Mouse (Mus musculus) lung, postnatal 0 days (tissue): ENCODE measurements around the gene Stra6l. TPM values are rescaled to one million over a fixed set of nuclear protein-coding genes. Genes with fewer than 3 reads are reported as not detected.
A peak's percentile ranks its signal among the peaks of the same experiment; 100 is the strongest.

Source experiments
- ATAC-seq: fragments of 200-750 bp; cut with Nextera tagmentation; 2 replicates; pipeline ENCODE4 v1.8.0; 2017; ENCODE audit warnings: moderate library complexity
- DNase-seq: peaks from one replicate; pipeline ENCODE4 v3.0.0-alpha.2; 2016; ENCODE audit warnings: low spot score
- H3K27ac ChIP-seq: fragments of 300-500 bp; sonication (generic); 2 replicates; pipeline ENCODE4 v1.5.1; 2014; ENCODE audit warnings: antibody characterized with exemption, mild to moderate bottlenecking, low read length, mixed read lengths
- H3K27me3 ChIP-seq: fragments of 300-500 bp; sonication (generic); replicated peaks from 2 replicates; pipeline ENCODE4 v1.6.1; 2014; ENCODE audit warnings: low read length, mixed read lengths; ENCODE audit not compliant: insufficient read depth
- H3K36me3 ChIP-seq: fragments of 300-500 bp; sonication (generic); 2 replicates; pipeline ENCODE4 v1.6.1; 2014; ENCODE audit warnings: low read length, mixed read lengths; ENCODE audit not compliant: insufficient read depth
- H3K4me1 ChIP-seq: fragments of 300-500 bp; sonication (generic); 2 replicates; pipeline ENCODE4 v1.6.1; 2014; ENCODE audit warnings: antibody characterized with exemption, low read depth, low read length, mixed read lengths; ENCODE audit not compliant: insufficient read depth
- H3K4me2 ChIP-seq: fragments of 300-500 bp; sonication (generic); replicated peaks from 2 replicates; pipeline ENCODE4 v1.6.1; 2014; ENCODE audit warnings: low read depth, mild to moderate bottlenecking, low read length, moderate library complexity, mixed read lengths
- H3K4me3 ChIP-seq: fragments of 300-500 bp; sonication (generic); 2 replicates; pipeline ENCODE4 v1.5.1; 2014; ENCODE audit warnings: low read depth, low read length
- H3K9ac ChIP-seq: fragments of 300-500 bp; sonication (generic); replicated peaks from 2 replicates; pipeline ENCODE4 v1.6.1; 2014; ENCODE audit warnings: low read depth, mild to moderate bottlenecking
- H3K9me3 ChIP-seq: fragments of 300-500 bp; sonication (generic); 2 replicates; pipeline ENCODE4 v1.6.1; 2016; ENCODE audit warnings: low read length, mixed read lengths
- CTCF ChIP-seq: IDR thresholded peaks from 2 replicates; pipeline ENCODE4 v1.5.1; 2016; ENCODE audit warnings: antibody characterized with exemption, mild to moderate bottlenecking
- EP300 ChIP-seq: IDR thresholded peaks from 2 replicates; pipeline ENCODE4 v1.6.1; 2016; ENCODE audit warnings: antibody characterized with exemption, mild to moderate bottlenecking, control low read depth
- WGBS: fragments of 180-500 bp; shearing (Covaris S2); extraction: QIAGEN DNeasy Blood & Tissue Kit; methylation state at CpG from one replicate; pipeline ENCODE4 v1.1.7; 2014; 5-methylcytosine and 5-hydroxymethylcytosine counted together
- polyA plus RNA-seq: library from polyadenylated mRNA; unstranded; fragments of >200 nt; fragmentation: Nextera tagmentation; extraction: Ambion mirVana; gene quantifications from 2 replicates; pipeline ENCODE4 v1.2.1, GENCODE M21; 2015

Stra6l gene
- polyA plus RNA-seq, 1 experiment from 2014 or later = 0.05 TPM

- Histone ChIP-seq H3K9ac (no peak overlapping the region), H3K4me2 (no peak overlapping the region), H3K4me1 (peaks cover 5% of the 10 kb centered on the region; the same call in 1 of the 2 replicates), H3K27ac (no peak overlapping the region), H3K36me3 (no peaks in the 10 kb centered on the region), H3K4me3 (no peak overlapping the region), H3K27me3 (no peaks in the 10 kb centered on the region), H3K9me3 (no peaks in the 10 kb centered on the region)
- peak; percentile 26 for DNase-seq
- ATAC-seq = no peak
- 48% methylated on average over 7 of the region's 7 CpGs for WGBS
- TF ChIP-seq CTCF (peak; percentile 57), EP300 (no peak)
These were observed 32.9 kb upstream of the Stra6l start for GRCm38 (mm10) chr4:45815542-45815941.

- H3K9ac ChIP-seq = no peak overlapping the region
These were observed 29.7 kb upstream of the Stra6l start for GRCm38 (mm10) chr4:45818814-45819207.

GRCm38 (mm10) chr4:45819208-45819931 is 29.1 kb upstream of the Stra6l start:
- Histone ChIP-seq H3K9ac (no peak overlapping the region), H3K27ac (no peak overlapping the region), H3K4me2 (peak overlapping the region; percentile 59), H3K4me1 (peaks cover 5% of the 10 kb centered on the region; the same call in 1 of the 2 replicates), H3K36me3 (no peaks in the 10 kb centered on the region), H3K4me3 (peak overlapping the region; percentile 19), H3K27me3 (peaks cover 6% of the 10 kb centered on the region; the same call in 1 of the 2 replicates), H3K9me3 (no peaks in the 10 kb centered on the region)
- WGBS = 4% methylated on average over 17 of the region's 17 CpGs
- DNase-seq = peak; percentile 65
- peak; percentile 75 for ATAC-seq
- TF ChIP-seq EP300 = no peak
- TF ChIP-seq CTCF = no peak

More at GRCm38 (mm10) chr4:45818814-45819207, 29.7 kb upstream of the Stra6l start:
- ATAC-seq (peak; percentile 16; the same call in 1 of the 2 replicates), DNase-seq (no peak)
- no peak overlapping the region for H3K27ac ChIP-seq
- TF ChIP-seq CTCF = no peak
- no peak for TF ChIP-seq EP300
- H3K36me3 ChIP-seq = no peaks in the 10 kb centered on the region
- no peaks in the 10 kb centered on the region for H3K9me3 ChIP-seq
- WGBS = 41% methylated on average over 3 of the region's 4 CpGs
- no peak overlapping the region for H3K4me3 ChIP-seq
- H3K4me2 ChIP-seq = peak overlapping the region; percentile 59
- H3K4me1 ChIP-seq = peaks cover 5% of the 10 kb centered on the region; the same call in 1 of the 2 replicates
- H3K27me3 ChIP-seq = 0 out of 2 replicates have a peak, but pooled peaks cover under 1% of the 10 kb centered on the region

- H3K27me3 ChIP-seq = peaks cover 14% of the 10 kb centered on the region
- whole genome bisulfite sequencing = 23% methylated on average over 8 of the region's 8 CpGs
- peaks cover 5% of the 10 kb centered on the region; the same call in 1 of the 2 replicates for H3K4me1 ChIP-seq
- no peak overlapping the region for H3K27ac ChIP-seq
- TF ChIP-seq CTCF (peak; percentile 81), EP300 (no peak)
- peak overlapping the region; percentile 59 for H3K4me2 ChIP-seq
- no peaks in the 10 kb centered on the region for H3K36me3 ChIP-seq
- H3K9ac ChIP-seq = no peak overlapping the region
- H3K4me3 ChIP-seq = no peak overlapping the region
- ATAC-seq (peak; percentile 66), DNase-seq (peak; percentile 64)
- H3K9me3 ChIP-seq = no peaks in the 10 kb centered on the region
These were observed 28.2 kb upstream of the Stra6l start for GRCm38 (mm10) chr4:45820074-45820830.

GRCm38 (mm10) chr4:45821995-45822394 is 26.5 kb upstream of the Stra6l start:
- no peak overlapping the region for H3K9ac ChIP-seq

More at GRCm38 (mm10) chr4:45821995-45822394, 26.5 kb upstream of the Stra6l start:
- ATAC-seq (no peak), DNase-seq (no peak)
- Histone ChIP-seq H3K4me3 (no peak overlapping the region), H3K27ac (no peak overlapping the region), H3K36me3 (no peaks in the 10 kb centered on the region), H3K27me3 (peaks cover 30% of the 10 kb centered on the region), H3K4me1 (peaks cover 5% of the 10 kb centered on the region; the same call in 1 of the 2 replicates), H3K9me3 (no peaks in the 10 kb centered on the region), H3K4me2 (no peak overlapping the region)
- no peak for TF ChIP-seq CTCF
- no peak for TF ChIP-seq EP300
- 45% methylated on average over 3 of the region's 3 CpGs for WGBS
